Mouse (Mus musculus) liver, adult 2 months (tissue): Measurements from ENCODE around the gene Syngap1.

Experiments
- CTCF ChIP-seq: fragments of 200-500 bp; IDR thresholded peaks from 2 replicates; pipeline ENCODE4 v1.5.1; 2011; ENCODE audit warnings: low read depth, low read length, control low read depth
- POLR2A ChIP-seq: fragments of 200-500 bp; IDR thresholded peaks from 2 replicates; pipeline ENCODE4 v1.6.1; 2011; ENCODE audit warnings: low read length, control low read depth; ENCODE audit not compliant: insufficient read depth; ENCODE audit errors: extremely low read depth

- TF ChIP-seq POLR2A: no peak
- no peak for TF ChIP-seq CTCF
These were observed 18.8 kb downstream of the Syngap1 start for GRCm38 (mm10) chr17:26959815-26960214.
